ENCODE assay signal across 8 mouse cellular contexts in genomic region chr3:9629951-9630350, GRCm38 (mm10). TPM values are rescaled to one million over a fixed set of nuclear protein-coding genes. Genes with fewer than 3 reads are reported as not detected.
A peak's percentile ranks its signal among the peaks of the same experiment; 100 is the strongest.
DNase-seq lines count a peak whose midpoint lies in the region; ATAC-seq and TF ChIP-seq lines count a peak whose summit lies in the region.

No protein-coding gene starts in this region.

- no peak for TF ChIP-seq CTCF in thymus, adult 2 months (IDR thresholded peaks at IDR 0.05; ENCODE audit: borderline replicate concordance, control insufficient read depth, extremely low read depth, insufficient read depth, low read length, poor library complexity)
- TF ChIP-seq CTCF in layer of hippocampus, adult 2 months (conservative IDR thresholded peaks at IDR 0.05) = no peak

- H3K4me1 ChIP-seq in thymus, adult 2 months (replicated peaks; ENCODE audit: control insufficient read depth, insufficient read depth, low read length) = peaks cover 50% of the 10 kb centered on the region
- peaks cover 8% of the 10 kb centered on the region for H3K4me1 ChIP-seq in forebrain, embryonic 14.5 days (ENCODE audit: control insufficient read depth, insufficient read depth, low read length)
- no peaks in the 10 kb centered on the region; the same call in 1 of the 2 replicates for H3K4me1 ChIP-seq in lung, embryonic 15.5 days

- H3K4me2 ChIP-seq in forebrain, embryonic 14.5 days (ENCODE audit: low read length) = peak overlapping the region; percentile 44
- H3K4me2 ChIP-seq in lung, embryonic 15.5 days = peak overlapping the region; percentile 50

- H3K9me3 ChIP-seq in forebrain, embryonic 14.5 days (replicated peaks; ENCODE audit: control insufficient read depth, low read length) = no peaks in the 10 kb centered on the region
- no peaks in the 10 kb centered on the region for H3K9me3 ChIP-seq in lung, embryonic 15.5 days

- DNase-seq in thymus, adult 2 months = no peak
- no peak for DNase-seq in thymus, postnatal 36 days
- peak; percentile 71 for DNase-seq in forebrain, embryonic 14.5 days (ENCODE audit: low spot score)
- peak; percentile 47 for DNase-seq in heart, postnatal 4 days
- peak; percentile 39 to 48 for DNase-seq in layer of hippocampus, adult 2 months (ENCODE audit: low spot score in 2 of 2)
- DNase-seq in ovary, postnatal 36 days (ENCODE audit: low spot score) = peak; percentile 43
- no peak for DNase-seq in c-Kit-positive CD71-positive TER-119-positive erythroid progenitor cells, embryonic 14.5 days (ENCODE audit: low spot score)

- H3K4me3 ChIP-seq in thymus, adult 2 months (ENCODE audit: control insufficient read depth, insufficient read depth, low read length) = peak overlapping the region; percentile 37
- peak overlapping the region; percentile 18 for H3K4me3 ChIP-seq in forebrain, embryonic 14.5 days (ENCODE audit: low read depth, low read length)
- H3K4me3 ChIP-seq in layer of hippocampus, adult 2 months = peak overlapping the region; percentile 35
- peak overlapping the region; percentile 20 for H3K4me3 ChIP-seq in lung, embryonic 15.5 days

- H3K36me3 ChIP-seq in thymus, adult 2 months (ENCODE audit: control insufficient read depth, insufficient read depth, low read length) = no peaks in the 10 kb centered on the region
- H3K36me3 ChIP-seq in forebrain, embryonic 14.5 days (ENCODE audit: control insufficient read depth, insufficient read depth, low read length) = no peaks in the 10 kb centered on the region
- no peaks in the 10 kb centered on the region for H3K36me3 ChIP-seq in lung, embryonic 15.5 days

- no peak overlapping the region for H3K27ac ChIP-seq in thymus, adult 2 months (ENCODE audit: control insufficient read depth, insufficient read depth, low read length)
- no peak overlapping the region for H3K27ac ChIP-seq in forebrain, embryonic 14.5 days (ENCODE audit: low read depth, low read length)
- H3K27ac ChIP-seq in layer of hippocampus, adult 2 months = no peak overlapping the region
- no peak overlapping the region for H3K27ac ChIP-seq in lung, embryonic 15.5 days

- 21% methylated on average over 17 of the region's 17 CpGs for WGBS in thymus, adult 2 months
- 11% methylated on average over 17 of the region's 17 CpGs for WGBS in forebrain, embryonic 14.5 days
- 8% methylated on average over 17 of the region's 17 CpGs for WGBS in lung, embryonic 15.5 days

- H3K27me3 ChIP-seq in thymus, adult 2 months (ENCODE audit: control insufficient read depth, insufficient read depth, low read length) = no peaks in the 10 kb centered on the region
- H3K27me3 ChIP-seq in forebrain, embryonic 14.5 days (replicated peaks; ENCODE audit: control insufficient read depth, insufficient read depth, low read length) = no peaks in the 10 kb centered on the region
- no peaks in the 10 kb centered on the region for H3K27me3 ChIP-seq in lung, embryonic 15.5 days

- H3K9ac ChIP-seq in forebrain, embryonic 14.5 days (ENCODE audit: low read length) = peak overlapping the region; percentile 48
- H3K9ac ChIP-seq in lung, embryonic 15.5 days = peak overlapping the region; percentile 26; the same call in 1 of the 2 replicates

- ATAC-seq in forebrain, embryonic 14.5 days = peak; percentile 83
- ATAC-seq in lung, embryonic 15.5 days (ENCODE audit: borderline replicate concordance, extremely low read depth, low FRiP score, low TSS enrichment) = no peak

- no peak for TF ChIP-seq POLR2A in thymus, adult 2 months (IDR thresholded peaks at IDR 0.05; ENCODE audit: control insufficient read depth, extremely low read depth, insufficient read depth, low read length, poor library complexity)

RNA-seq across cellular contexts. Expression of gene Zfp704, which starts 20.1 kb away (rescaled TPM):
- 7.4 and 8.5 TPM in 2 replicates for polyA plus RNA-seq in thymus, adult 2 months (2012; rRNA removed)
- 8.9 and 12.9 TPM in 2 replicates for polyA plus RNA-seq in forebrain, embryonic 14.5 days (2014; fragmentation: Nextera tagmentation; extraction: Ambion mirVana)
- 10 to 100 TPM; 36.9 to 38.6 TPM for total RNA-seq in heart, postnatal 4 days (2021)
- total RNA-seq in layer of hippocampus, adult 2 months (2021) = 10 to 100 TPM; 30.6 to 34.3 TPM
- polyA plus RNA-seq in lung, embryonic 15.5 days (2015; fragmentation: Nextera tagmentation; extraction: Ambion mirVana) = 8.4 and 9.3 TPM in 2 replicates

Comparison
In these comparisons a context has a peak if more than half of its experiments do, and no peak if none do; other contexts are left out.
1. DNase-seq: peak in forebrain, embryonic 14.5 days (single experiment), heart, postnatal 4 days (single experiment), layer of hippocampus, adult 2 months (2 of 2) and ovary, postnatal 36 days (single experiment); none in thymus, adult 2 months (single experiment), thymus, postnatal 36 days (0 of 2) and c-Kit-positive CD71-positive TER-119-positive erythroid progenitor cells, embryonic 14.5 days (single experiment).
2. Peak in every context shown above with its lines, with median percentiles within 50 percentile points of each other: H3K4me3 ChIP-seq.